ENCODE assay signal across 8 mouse cellular contexts in genomic region chrX:103186829-103187228, GRCm38 (mm10). TPM values are rescaled to one million over a fixed set of nuclear protein-coding genes. Genes with fewer than 3 reads are reported as not detected.
DNase-seq lines count a peak whose midpoint lies in the region; ATAC-seq and TF ChIP-seq lines count a peak whose summit lies in the region.

No protein-coding gene starts in this region.

- peak overlapping the region; percentile 55 for H3K4me2 ChIP-seq in lung, embryonic 16.5 days (ENCODE audit: low read depth, low read length)
- peak overlapping the region; percentile 60 for H3K4me2 ChIP-seq in limb, embryonic 12.5 days
- H3K4me2 ChIP-seq in stomach, embryonic 16.5 days (ENCODE audit: low read depth, low read length), result peak overlapping the region; percentile 55

- no peaks in the 10 kb centered on the region for H3K27me3 ChIP-seq in cerebellum, adult 2 months (ENCODE audit: control insufficient read depth, insufficient read depth, low read length)
- peaks cover 14% of the 10 kb centered on the region for H3K27me3 ChIP-seq in lung, embryonic 16.5 days (ENCODE audit: control insufficient read depth, insufficient read depth, low read depth, low read length)
- H3K27me3 ChIP-seq in limb, embryonic 12.5 days, result peaks cover 26% of the 10 kb centered on the region
- peaks cover 14% of the 10 kb centered on the region; the same call in 1 of the 2 replicates for H3K27me3 ChIP-seq in stomach, embryonic 16.5 days (ENCODE audit: control insufficient read depth, insufficient read depth, low read length)

- 12% methylated on average over 1 of the region's 1 CpGs for WGBS in cerebellum, adult 2 months
- 36% methylated on average over 1 of the region's 1 CpGs for WGBS in lung, embryonic 16.5 days
- 28% methylated on average over 1 of the region's 1 CpGs for WGBS in limb, embryonic 12.5 days
- WGBS in stomach, embryonic 16.5 days, result 33% methylated on average over 1 of the region's 1 CpGs

- H3K4me3 ChIP-seq in cerebellum, adult 2 months (replicated peaks; ENCODE audit: insufficient read depth, low read depth, low read length), result peak overlapping the region; percentile 50
- peak overlapping the region; percentile 49; the same call in 1 of the 2 replicates for H3K4me3 ChIP-seq in lung, embryonic 16.5 days (ENCODE audit: low read length)
- H3K4me3 ChIP-seq in limb, embryonic 12.5 days (replicated peaks), result peak overlapping the region; percentile 43; the same call in 1 of the 2 replicates
- peak overlapping the region; percentile 47 for H3K4me3 ChIP-seq in stomach, embryonic 16.5 days (replicated peaks; ENCODE audit: low read length)

- H3K9me3 ChIP-seq in lung, embryonic 16.5 days (ENCODE audit: control insufficient read depth, low read length), result no peaks in the 10 kb centered on the region
- H3K9me3 ChIP-seq in limb, embryonic 12.5 days, result no peaks in the 10 kb centered on the region
- H3K9me3 ChIP-seq in stomach, embryonic 16.5 days (replicated peaks; ENCODE audit: control insufficient read depth, low read length), result no peaks in the 10 kb centered on the region

- H3K4me1 ChIP-seq in cerebellum, adult 2 months (ENCODE audit: control insufficient read depth, insufficient read depth, low read length), result no peaks in the 10 kb centered on the region
- H3K4me1 ChIP-seq in lung, embryonic 16.5 days (replicated peaks; ENCODE audit: control insufficient read depth, insufficient read depth, low read length), result no peaks in the 10 kb centered on the region
- H3K4me1 ChIP-seq in limb, embryonic 12.5 days (replicated peaks), result no peaks in the 10 kb centered on the region
- H3K4me1 ChIP-seq in stomach, embryonic 16.5 days (ENCODE audit: control insufficient read depth, insufficient read depth, low read length), result no peaks in the 10 kb centered on the region

- H3K27ac ChIP-seq in cerebellum, adult 2 months (ENCODE audit: insufficient read depth, low read length), result no peak overlapping the region
- no peak overlapping the region for H3K27ac ChIP-seq in lung, embryonic 16.5 days (ENCODE audit: low read length)
- no peak overlapping the region for H3K27ac ChIP-seq in limb, embryonic 12.5 days
- no peak overlapping the region for H3K27ac ChIP-seq in stomach, embryonic 16.5 days (ENCODE audit: low read length)

- no peak for DNase-seq in cerebellum, adult 2 months
- no peak for DNase-seq in cerebellum, adult 9-10 months
- DNase-seq in lung, postnatal 4 days, result no peak
- no peak for DNase-seq in cerebellum, postnatal 4 days (ENCODE audit: low spot score in 2 of 2)
- no peak for DNase-seq in right cerebral cortex, postnatal 14 days

- H3K9ac ChIP-seq in lung, embryonic 16.5 days (ENCODE audit: low read length), result no peak overlapping the region
- H3K9ac ChIP-seq in limb, embryonic 12.5 days (replicated peaks), result no peak overlapping the region
- no peak overlapping the region for H3K9ac ChIP-seq in stomach, embryonic 16.5 days (ENCODE audit: low read length)

- TF ChIP-seq CTCF in cerebellum, adult 2 months (IDR thresholded peaks at IDR 0.05; ENCODE audit: borderline replicate concordance, insufficient read depth, low read depth, low read length), result no peak

- H3K36me3 ChIP-seq in lung, embryonic 16.5 days (ENCODE audit: control insufficient read depth, insufficient read depth, low read length), result no peaks in the 10 kb centered on the region
- H3K36me3 ChIP-seq in limb, embryonic 12.5 days, result no peaks in the 10 kb centered on the region
- no peaks in the 10 kb centered on the region for H3K36me3 ChIP-seq in stomach, embryonic 16.5 days (ENCODE audit: control insufficient read depth, insufficient read depth, low read length)

- no peak for TF ChIP-seq POLR2A in cerebellum, adult 2 months (IDR thresholded peaks at IDR 0.05; ENCODE audit: borderline replicate concordance, insufficient read depth, low read length)

- ATAC-seq in lung, embryonic 16.5 days (ENCODE audit: low read depth), result no peak
- no peak for ATAC-seq in limb, embryonic 12.5 days (ENCODE audit: insufficient number of reproducible peaks, insufficient read depth, low FRiP score, low TSS enrichment, low read depth)
- ATAC-seq in stomach, embryonic 16.5 days (ENCODE audit: insufficient read depth, low FRiP score), result no peak

RNA-seq across cellular contexts. Expression of gene Nap1l2, which starts 0.4 kb away (rescaled TPM):
- 98.9 and 101 TPM in 2 replicates for polyA plus RNA-seq in cerebellum, adult 2 months (2012; rRNA removed)
- polyA plus RNA-seq in lung, embryonic 16.5 days (2015; fragmentation: Nextera tagmentation; extraction: Ambion mirVana), result 0.96 and 1.1 TPM in 2 replicates
- polyA plus RNA-seq in limb, embryonic 12.5 days (2016; fragmentation: Nextera tagmentation; extraction: Ambion mirVana), result 3.5 and 4.1 TPM in 2 replicates
- 2.8 and 3.1 TPM in 2 replicates for polyA plus RNA-seq in stomach, embryonic 16.5 days (2015; fragmentation: Nextera tagmentation; extraction: Ambion mirVana)

Comparison
In these comparisons a context has a peak if more than half of its experiments do, and no peak if none do; other contexts are left out.
1. RNA of gene Nap1l2, which starts 0.4 kb away (polyA plus RNA-seq): 98.9 to 101 TPM in cerebellum, adult 2 months; 3.5 to 4.1 TPM in limb, embryonic 12.5 days, 2.8 to 3.1 TPM in stomach, embryonic 16.5 days and 0.96 to 1.1 TPM in lung, embryonic 16.5 days; every median in the first group is over 10 times any median in the second.
2. Peak in every context shown above with its lines, with median percentiles within 50 percentile points of each other: H3K4me3 ChIP-seq and H3K4me2 ChIP-seq.